Mouse (Mus musculus): ENCODE results near the gene Angel2. TPM values are rescaled to one million over a fixed set of nuclear protein-coding genes. Genes with fewer than 3 reads are reported as not detected.
A peak's percentile ranks its signal among the peaks of the same experiment; 100 is the strongest.

Gene Angel2
- polyA plus RNA-seq, 1 experiment = 50.1 TPM

GRCm38 (mm10) chr1:190928370-190929009 is 3.6 kb downstream of the Angel2 start:
- H3K4me3 ChIP-seq (ENCODE audit: insufficient read depth, low read length) = peak overlapping the region; percentile 85
- H3K4me1 ChIP-seq (ENCODE audit: control insufficient read depth, insufficient read depth, low read length) = no peaks in the 10 kb centered on the region
- no peak for TF ChIP-seq CTCF (IDR thresholded peaks at IDR 0.05; ENCODE audit: borderline replicate concordance, insufficient read depth, low read length)
- TF ChIP-seq POLR2A (IDR thresholded peaks at IDR 0.05; ENCODE audit: low read depth, low read length) = peak; percentile 80
- peak overlapping the region; percentile 99 for H3K27ac ChIP-seq (ENCODE audit: insufficient read depth, low read length)

GRCm38 (mm10) chr1:190929010-190929695 is 4.2 kb downstream of the Angel2 start:
- TF ChIP-seq CTCF (IDR thresholded peaks at IDR 0.05; ENCODE audit: borderline replicate concordance, insufficient read depth, low read length) (no peak), POLR2A (IDR thresholded peaks at IDR 0.05; ENCODE audit: low read depth, low read length) (peak; percentile 54)
- Histone ChIP-seq H3K4me3 (ENCODE audit: insufficient read depth, low read length) (peak overlapping the region; percentile 85), H3K4me1 (ENCODE audit: control insufficient read depth, insufficient read depth, low read length) (no peaks in the 10 kb centered on the region), H3K27ac (ENCODE audit: insufficient read depth, low read length) (peak overlapping the region; percentile 97)

GRCm38 (mm10) chr1:190930181-190930580 is 5.3 kb downstream of the Angel2 start:
- H3K27ac ChIP-seq (ENCODE audit: insufficient read depth, low read length) = no peak overlapping the region
- no peaks in the 10 kb centered on the region for H3K4me1 ChIP-seq (ENCODE audit: control insufficient read depth, insufficient read depth, low read length)

DNA sequence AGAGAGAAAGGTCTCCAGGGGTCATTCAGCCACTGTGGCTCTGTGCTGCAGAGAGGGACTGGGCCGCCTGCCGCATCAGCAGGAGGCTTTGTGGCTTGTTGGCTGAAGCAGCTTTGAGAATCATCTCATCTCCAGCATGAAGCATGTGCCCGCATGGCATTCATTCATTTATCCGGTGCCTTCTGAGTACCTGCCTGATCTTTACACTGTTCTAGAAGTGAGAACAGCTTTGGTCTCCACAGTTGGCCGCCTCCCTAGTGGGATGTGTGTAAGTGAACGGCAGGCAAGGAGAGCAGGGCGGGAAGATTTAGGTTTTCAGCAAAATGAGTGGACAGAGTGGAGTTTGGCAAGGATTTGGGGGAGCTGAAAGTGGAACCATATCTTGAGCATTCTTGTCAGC is 14.9 kb downstream of the Angel2 start:
- no peak overlapping the region for H3K27ac ChIP-seq (ENCODE audit: insufficient read depth, low read length)
- H3K4me3 ChIP-seq (ENCODE audit: insufficient read depth, low read length) = no peak overlapping the region
- TF ChIP-seq CTCF (IDR thresholded peaks at IDR 0.05; ENCODE audit: borderline replicate concordance, insufficient read depth, low read length) (no peak), POLR2A (IDR thresholded peaks at IDR 0.05; ENCODE audit: low read depth, low read length) (no peak)
- no peaks in the 10 kb centered on the region for H3K4me1 ChIP-seq (ENCODE audit: control insufficient read depth, insufficient read depth, low read length)

More at GRCm38 (mm10) chr1:190930181-190930580, 5.3 kb downstream of the Angel2 start:
- no peak overlapping the region for H3K4me3 ChIP-seq (ENCODE audit: insufficient read depth, low read length)
- no peak for TF ChIP-seq CTCF (IDR thresholded peaks at IDR 0.05; ENCODE audit: borderline replicate concordance, insufficient read depth, low read length)

GRCm38 (mm10) chr1:190944109-190944760 is 19.3 kb downstream of the Angel2 start:
- H3K4me1 ChIP-seq (ENCODE audit: control insufficient read depth, insufficient read depth, low read length) = no peaks in the 10 kb centered on the region
- H3K27ac ChIP-seq (ENCODE audit: insufficient read depth, low read length) = no peak overlapping the region
- no peak overlapping the region for H3K4me3 ChIP-seq (ENCODE audit: insufficient read depth, low read length)
- peak; percentile 87 for TF ChIP-seq CTCF (IDR thresholded peaks at IDR 0.05; ENCODE audit: borderline replicate concordance, insufficient read depth, low read length)
- no peak for TF ChIP-seq POLR2A (IDR thresholded peaks at IDR 0.05; ENCODE audit: low read depth, low read length)

GRCm38 (mm10) chr1:190947986-190948385 is 23.1 kb downstream of the Angel2 start:
- Histone ChIP-seq H3K27ac (ENCODE audit: insufficient read depth, low read length) (no peak overlapping the region), H3K4me1 (ENCODE audit: control insufficient read depth, insufficient read depth, low read length) (no peaks in the 10 kb centered on the region; the same call in 1 of the 2 replicates), H3K4me3 (ENCODE audit: insufficient read depth, low read length) (no peak overlapping the region)
- TF ChIP-seq CTCF (IDR thresholded peaks at IDR 0.05; ENCODE audit: borderline replicate concordance, insufficient read depth, low read length) (no peak), POLR2A (IDR thresholded peaks at IDR 0.05; ENCODE audit: low read depth, low read length) (no peak)

DNA sequence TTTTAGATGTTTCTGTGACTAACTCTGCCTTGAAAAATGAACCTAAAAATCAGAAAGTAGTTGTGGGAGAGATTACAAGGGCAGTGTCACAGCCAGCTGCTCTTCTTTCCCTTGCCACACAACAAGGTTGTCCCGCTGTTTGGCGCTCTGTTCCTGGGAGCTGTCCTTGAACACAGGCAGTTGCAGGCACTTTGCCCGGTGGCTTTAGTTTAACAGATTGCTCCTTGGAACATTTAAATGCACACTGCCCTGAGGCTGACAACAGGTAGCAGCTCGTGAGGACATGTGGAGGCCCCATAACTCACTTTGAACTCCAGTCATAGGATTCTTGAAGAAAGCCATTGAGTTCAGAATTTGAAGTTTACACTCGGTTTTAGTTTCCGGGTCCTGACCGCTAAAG is 23.5 kb downstream of the Angel2 start:
- TF ChIP-seq POLR2A (IDR thresholded peaks at IDR 0.05; ENCODE audit: low read depth, low read length) (no peak), CTCF (IDR thresholded peaks at IDR 0.05; ENCODE audit: borderline replicate concordance, insufficient read depth, low read length) (no peak)
- no peak overlapping the region for H3K27ac ChIP-seq (ENCODE audit: insufficient read depth, low read length)
- no peak overlapping the region for H3K4me3 ChIP-seq (ENCODE audit: insufficient read depth, low read length)
- H3K4me1 ChIP-seq (ENCODE audit: control insufficient read depth, insufficient read depth, low read length) = peaks cover 3% of the 10 kb centered on the region

GRCm38 (mm10) chr1:190948846-190949245 is 23.9 kb downstream of the Angel2 start:
- Histone ChIP-seq H3K4me3 (ENCODE audit: insufficient read depth, low read length) (no peak overlapping the region), H3K27ac (ENCODE audit: insufficient read depth, low read length) (no peak overlapping the region), H3K4me1 (ENCODE audit: control insufficient read depth, insufficient read depth, low read length) (peaks cover 5% of the 10 kb centered on the region)
- TF ChIP-seq CTCF (IDR thresholded peaks at IDR 0.05; ENCODE audit: borderline replicate concordance, insufficient read depth, low read length) (no peak), POLR2A (IDR thresholded peaks at IDR 0.05; ENCODE audit: low read depth, low read length) (no peak)

- Histone ChIP-seq H3K27ac (ENCODE audit: insufficient read depth, low read length) (no peak overlapping the region), H3K4me3 (ENCODE audit: insufficient read depth, low read length) (no peak overlapping the region)
Measured at GRCm38 (mm10) chr1:190951014-190951413, 26.1 kb downstream of the Angel2 start.

DNA sequence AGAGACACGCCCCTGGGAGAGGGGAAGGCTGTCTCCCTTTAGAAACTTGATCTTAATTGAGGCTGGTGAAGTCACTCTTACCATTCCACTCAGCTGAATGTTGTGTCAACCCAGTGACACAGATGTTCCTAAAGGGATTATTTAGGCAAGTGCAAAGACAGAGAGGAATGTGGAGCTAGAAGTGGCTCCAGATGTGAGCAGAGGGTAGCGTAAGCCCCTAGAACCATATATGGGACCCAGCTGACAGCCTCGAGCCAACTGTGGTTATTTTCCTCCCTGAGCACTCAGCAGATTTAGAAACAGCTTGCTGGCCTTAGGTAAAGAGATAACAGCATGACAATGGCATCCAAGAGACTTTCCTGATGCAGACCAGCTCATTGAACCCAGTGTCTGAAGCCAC is 28.1 kb downstream of the Angel2 start:
- H3K27ac ChIP-seq (ENCODE audit: insufficient read depth, low read length) = peak overlapping the region; percentile 14; the same call in 1 of the 2 replicates
- H3K4me3 ChIP-seq (ENCODE audit: insufficient read depth, low read length) = no peak overlapping the region
- H3K4me1 ChIP-seq (ENCODE audit: control insufficient read depth, insufficient read depth, low read length) = peaks cover 5% of the 10 kb centered on the region
- no peak for TF ChIP-seq POLR2A (IDR thresholded peaks at IDR 0.05; ENCODE audit: low read depth, low read length)
- TF ChIP-seq CTCF (IDR thresholded peaks at IDR 0.05; ENCODE audit: borderline replicate concordance, insufficient read depth, low read length) = no peak

More at GRCm38 (mm10) chr1:190951014-190951413, 26.1 kb downstream of the Angel2 start:
- H3K4me1 ChIP-seq (ENCODE audit: control insufficient read depth, insufficient read depth, low read length) = peaks cover 5% of the 10 kb centered on the region
- TF ChIP-seq POLR2A (IDR thresholded peaks at IDR 0.05; ENCODE audit: low read depth, low read length) (no peak), CTCF (IDR thresholded peaks at IDR 0.05; ENCODE audit: borderline replicate concordance, insufficient read depth, low read length) (no peak)
